23 mouse cellular contexts compared by ENCODE assay signal in the genomic region with DNA sequence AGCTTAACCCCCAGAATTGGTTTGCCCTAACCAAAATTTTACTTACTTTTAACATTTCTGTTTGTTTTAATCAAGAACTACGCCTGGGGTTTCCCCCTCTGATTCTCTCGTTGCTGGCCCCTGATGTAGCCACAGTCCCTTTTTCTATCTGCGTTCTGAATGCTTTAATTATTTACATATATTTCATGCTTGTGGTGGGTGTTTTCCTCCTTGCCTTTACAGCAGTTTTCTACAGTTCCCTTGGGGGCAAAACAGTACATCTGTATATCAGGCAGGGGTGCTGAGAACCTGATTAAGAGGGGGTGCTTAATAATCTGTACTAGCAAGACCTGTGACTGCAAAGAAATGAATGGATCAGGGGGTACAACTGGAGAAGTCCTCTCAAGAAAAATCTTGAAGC.
"Had no signal": no experiment of that assay in that cellular context is flagged by ENCODE, and none has a peak within 500 bp of the region (broad histone marks: within the 10 kb centered on the region; RNA-seq: fewer than 3 reads in every experiment).

No protein-coding gene starts in this region.

- H3K4me2 ChIP-seq: kidney, embryonic 15.5 days; limb, embryonic 12.5 days; limb, embryonic 15.5 days; liver, embryonic 11.5 days; lung, embryonic 14.5 days; midbrain, embryonic 13.5 days; neural tube, embryonic 13.5 days; stomach, embryonic 15.5 days had no signal

- H3K9ac ChIP-seq: kidney, embryonic 15.5 days; limb, embryonic 12.5 days; limb, embryonic 15.5 days; liver, embryonic 14.5 days; liver, postnatal 0 days; lung, embryonic 14.5 days; midbrain, embryonic 13.5 days; neural tube, embryonic 13.5 days; stomach, embryonic 15.5 days had no signal

- H3K27me3 ChIP-seq: kidney, embryonic 15.5 days; limb, embryonic 15.5 days; midbrain, embryonic 13.5 days; neural tube, embryonic 13.5 days; stomach, embryonic 15.5 days had no signal

- DNase-seq: kidney, adult 11 months; kidney, adult 8-10 months; kidney, postnatal 14 days; kidney, postnatal 4 days; left cerebral cortex, postnatal 4 days; liver, postnatal 0 days; lung, embryonic 14.5 days; lung, postnatal 10 days; lung, postnatal 36 days; retina, postnatal 1 day; thymus, postnatal 25 days had no signal

- H3K4me1 ChIP-seq: limb, embryonic 15.5 days; midbrain, embryonic 10.5 days; midbrain, embryonic 13.5 days; neural tube, embryonic 13.5 days; stomach, embryonic 15.5 days had no signal

- H3K9me3 ChIP-seq: kidney, embryonic 15.5 days; limb, embryonic 12.5 days; limb, embryonic 15.5 days; megakaryocyte, embryonic 14.5 days; midbrain, embryonic 10.5 days; midbrain, embryonic 13.5 days; neural tube, embryonic 13.5 days; stomach, embryonic 15.5 days had no signal

- H3K27ac ChIP-seq: kidney, embryonic 15.5 days; limb, embryonic 12.5 days; limb, embryonic 15.5 days; liver, embryonic 14.5 days; midbrain, embryonic 10.5 days; midbrain, embryonic 13.5 days; neural tube, embryonic 13.5 days; stomach, embryonic 15.5 days had no signal

- H3K4me3 ChIP-seq: kidney, embryonic 15.5 days; limb, embryonic 12.5 days; limb, embryonic 15.5 days; megakaryocyte, embryonic 14.5 days; midbrain, embryonic 10.5 days; midbrain, embryonic 13.5 days; myocyte; neural tube, embryonic 13.5 days; stomach, embryonic 15.5 days had no signal

- ATAC-seq: liver, postnatal 0 days; midbrain, embryonic 13.5 days; midbrain, embryonic 16.5 days had no signal

- H3K36me3 ChIP-seq: kidney, embryonic 15.5 days; limb, embryonic 12.5 days; limb, embryonic 15.5 days; midbrain, embryonic 10.5 days; midbrain, embryonic 13.5 days; neural tube, embryonic 13.5 days; stomach, embryonic 15.5 days had no signal
